Mouse (Mus musculus) cortical plate, adult 2 months (tissue): ENCODE results near the gene Inka2. TPM values are rescaled to one million over a fixed set of nuclear protein-coding genes. Genes with fewer than 3 reads are reported as not detected.

Experiments used
- H3K27ac ChIP-seq: fragments of 200-500 bp; 2 replicates; pipeline ENCODE4 v1.5.1; 2012; ENCODE audit warnings: low read length, control low read depth, inconsistent platforms; ENCODE audit not compliant: insufficient read depth
- H3K4me1 ChIP-seq: fragments of 200-500 bp; 2 replicates; pipeline ENCODE4 v1.6.1; 2011; ENCODE audit warnings: low read length; ENCODE audit not compliant: control insufficient read depth, insufficient read depth
- H3K4me3 ChIP-seq: fragments of 200-500 bp; 2 replicates; pipeline ENCODE4 v1.5.1; 2011; ENCODE audit warnings: mild to moderate bottlenecking, low read length, control low read depth; ENCODE audit not compliant: insufficient read depth
- CTCF ChIP-seq: fragments of 200-500 bp; IDR thresholded peaks from 2 replicates; pipeline ENCODE4 v1.5.1; 2011; ENCODE audit warnings: mild to moderate bottlenecking, control low read depth, low read length; ENCODE audit not compliant: insufficient read depth; ENCODE audit errors: extremely low read depth
- POLR2A ChIP-seq: fragments of 200-500 bp; IDR thresholded peaks from 2 replicates; pipeline ENCODE4 v1.6.1; 2011; ENCODE audit warnings: mild to moderate bottlenecking, low read length, control low read depth; ENCODE audit not compliant: insufficient read depth; ENCODE audit errors: extremely low read depth
- polyA plus RNA-seq: library from polyadenylated mRNA; depleted of rRNA; stranded (reverse); fragments of >200 nt; gene quantifications from 2 replicates; pipeline ENCODE4 v1.2.3, GENCODE M21; 2012

Gene Inka2
- polyA plus RNA-seq, 1 experiment: 71.9 TPM

- Histone ChIP-seq H3K4me1 (peaks cover 9% of the 10 kb centered on the region), H3K4me3 (peak overlapping the region; percentile 94), H3K27ac (peak overlapping the region; percentile 80)
- TF ChIP-seq CTCF (no peak), POLR2A (no peak)
These were observed 3.2 kb downstream of the Inka2 start for GRCm38 (mm10) chr3:105707590-105707989.

- H3K4me3 ChIP-seq: no peak overlapping the region
- peaks cover 9% of the 10 kb centered on the region for H3K4me1 ChIP-seq
- peak overlapping the region; percentile 6; the same call in 1 of the 2 replicates for H3K27ac ChIP-seq
- TF ChIP-seq CTCF: no peak
- TF ChIP-seq POLR2A: no peak
These were observed 5.8 kb downstream of the Inka2 start for GRCm38 (mm10) chr3:105710246-105710645.

GRCm38 (mm10) chr3:105711741-105712140 lies 7.3 kb downstream of the Inka2 start:
- TF ChIP-seq POLR2A (no peak), CTCF (no peak)
- Histone ChIP-seq H3K4me1 (peaks cover 9% of the 10 kb centered on the region), H3K27ac (no peak overlapping the region; the same call in 1 of the 2 replicates), H3K4me3 (no peak overlapping the region)

GRCm38 (mm10) chr3:105712827-105713226 lies 8.4 kb downstream of the Inka2 start:
- H3K4me1 ChIP-seq: peaks cover 7% of the 10 kb centered on the region
- TF ChIP-seq CTCF (no peak), POLR2A (no peak)
- no peak overlapping the region for H3K27ac ChIP-seq
- H3K4me3 ChIP-seq: no peak overlapping the region

- H3K4me1 ChIP-seq: peaks cover 5% of the 10 kb centered on the region
- H3K4me3 ChIP-seq: no peak overlapping the region
- no peak overlapping the region for H3K27ac ChIP-seq
- TF ChIP-seq CTCF (no peak), POLR2A (no peak)
These were observed 9.9 kb downstream of the Inka2 start for GRCm38 (mm10) chr3:105714091-105714819.

- no peak for TF ChIP-seq CTCF
- no peak for TF ChIP-seq POLR2A
- no peak overlapping the region for H3K27ac ChIP-seq
- H3K4me1 ChIP-seq: peaks cover 3% of the 10 kb centered on the region
- no peak overlapping the region for H3K4me3 ChIP-seq
These were observed 10.4 kb downstream of the Inka2 start for GRCm38 (mm10) chr3:105714820-105715167.

GRCm38 (mm10) chr3:105716353-105717000 lies 12.1 kb downstream of the Inka2 start:
- no peak for TF ChIP-seq POLR2A
- no peak overlapping the region for H3K4me3 ChIP-seq
- no peak overlapping the region for H3K27ac ChIP-seq
- H3K4me1 ChIP-seq: no peaks in the 10 kb centered on the region; the same call in 1 of the 2 replicates

GRCm38 (mm10) chr3:105717856-105718555 lies 13.6 kb downstream of the Inka2 start:
- Histone ChIP-seq H3K4me1 (no peaks in the 10 kb centered on the region; the same call in 1 of the 2 replicates), H3K27ac (no peak overlapping the region), H3K4me3 (no peak overlapping the region)
- TF ChIP-seq POLR2A (peak; percentile 65), CTCF (no peak)

GRCm38 (mm10) chr3:105718746-105719145 lies 14.3 kb downstream of the Inka2 start:
- TF ChIP-seq POLR2A: peak; percentile 35; the same call in 1 of the 2 replicates
- peak; percentile 25; the same call in 1 of the 2 replicates for TF ChIP-seq CTCF
- H3K4me1 ChIP-seq: no peaks in the 10 kb centered on the region; the same call in 1 of the 2 replicates
- H3K4me3 ChIP-seq: no peak overlapping the region
- H3K27ac ChIP-seq: no peak overlapping the region
